Mouse (Mus musculus): Measurements from ENCODE around the gene Ppara. TPM values are rescaled to one million over a fixed set of nuclear protein-coding genes. Genes with fewer than 3 reads are reported as not detected.
A peak's percentile ranks its signal among the peaks of the same experiment; 100 is the strongest.

Ppara gene
- total RNA-seq (2021): 1 to 10 TPM; 3.3 to 4.2 TPM

- no peak for DNase-seq (ENCODE audit: low spot score in 2 of 2)
- intact Hi-C loops (cut with DNase I): loop anchor here (5.0 kb wide), 2 partner anchors 63 to 78 kb away; partner anchors contain the start of gene Cdpf1
These were observed at the start of gene Ppara for GRCm38 (mm10) chr15:85734571-85735033. Ppara (plus strand) TSS chr15:85734983.

- intact Hi-C loops (cut with DNase I): loop anchor here (2.0 kb wide), 1 partner anchor 16 kb away; no protein-coding TSS in a partner anchor
These were observed 48.0 kb upstream of the Ppara start for GRCm38 (mm10) chr15:85686641-85687395.

GRCm38 (mm10) chr15:85687630-85688410 is 47.0 kb upstream of the Ppara start:
- DNase-seq (ENCODE audit: low spot score in 2 of 2): peak in 1 of 2 experiments; percentile 33
- intact Hi-C loops (cut with DNase I): loop anchor here (2.0 kb wide), 1 partner anchor 15 kb away; no protein-coding TSS in a partner anchor

More at GRCm38 (mm10) chr15:85686641-85687395, 48.0 kb upstream of the Ppara start:
- DNase-seq (ENCODE audit: low spot score in 2 of 2): peak in 1 of 2 experiments; percentile 78

GRCm38 (mm10) chr15:85688734-85689133 is 46.0 kb upstream of the Ppara start:
- no peak for DNase-seq (ENCODE audit: low spot score in 2 of 2)
- intact Hi-C loops (cut with DNase I): no loop called here

- intact Hi-C loops (cut with DNase I): no loop called here
- no peak for DNase-seq (ENCODE audit: low spot score in 2 of 2)
These were observed 45.3 kb upstream of the Ppara start for GRCm38 (mm10) chr15:85689523-85689922.

- intact Hi-C loops (cut with DNase I): no loop called here
- peak in 1 of 2 experiments; percentile 22 for DNase-seq (ENCODE audit: low spot score in 2 of 2)
These were observed 44.7 kb upstream of the Ppara start for GRCm38 (mm10) chr15:85690058-85690457.

- intact Hi-C loops (cut with DNase I): no loop called here
- no peak for DNase-seq (ENCODE audit: low spot score in 2 of 2)
These were observed 43.9 kb upstream of the Ppara start for GRCm38 (mm10) chr15:85690875-85691274.

GRCm38 (mm10) chr15:85693115-85693514 is 41.7 kb upstream of the Ppara start:
- DNase-seq (ENCODE audit: low spot score in 2 of 2): no peak
- intact Hi-C loops (cut with DNase I): no loop called here

- intact Hi-C loops (cut with DNase I): no loop called here
These were observed 41.0 kb upstream of the Ppara start for GRCm38 (mm10) chr15:85693819-85694218.

GRCm38 (mm10) chr15:85694379-85694778 is 40.4 kb upstream of the Ppara start:
- intact Hi-C loops (cut with DNase I): no loop called here
- no peak for DNase-seq (ENCODE audit: low spot score in 2 of 2)

More at GRCm38 (mm10) chr15:85693819-85694218, 41.0 kb upstream of the Ppara start:
- no peak for DNase-seq (ENCODE audit: low spot score in 2 of 2)

GRCm38 (mm10) chr15:85695304-85695703 is 39.5 kb upstream of the Ppara start:
- DNase-seq (ENCODE audit: low spot score in 2 of 2): no peak
- intact Hi-C loops (cut with DNase I): no loop called here

GRCm38 (mm10) chr15:85698345-85699034 is 36.3 kb upstream of the Ppara start:
- no peak for DNase-seq (ENCODE audit: low spot score in 2 of 2)
- intact Hi-C loops (cut with DNase I): no loop called here

- DNase-seq (ENCODE audit: low spot score in 2 of 2): no peak
- intact Hi-C loops (cut with DNase I): no loop called here
These were observed 35.3 kb upstream of the Ppara start for GRCm38 (mm10) chr15:85699452-85699851.

- intact Hi-C loops (cut with DNase I): loop anchor here (10.0 kb wide), 1 partner anchor 435 kb away; no protein-coding TSS in a partner anchor
- DNase-seq (ENCODE audit: low spot score in 2 of 2): no peak
These were observed 34.8 kb upstream of the Ppara start for GRCm38 (mm10) chr15:85699862-85700501.

GRCm38 (mm10) chr15:85700716-85701115 is 34.1 kb upstream of the Ppara start:
- intact Hi-C loops (cut with DNase I): loop anchor here (10.0 kb wide), 1 partner anchor 436 kb away; no protein-coding TSS in a partner anchor
- DNase-seq (ENCODE audit: low spot score in 2 of 2): no peak

GRCm38 (mm10) chr15:85701128-85701930 is 33.5 kb upstream of the Ppara start:
- intact Hi-C loops (cut with DNase I): loop anchor here (10.0 kb wide), 1 partner anchor 437 kb away; no protein-coding TSS in a partner anchor
- DNase-seq (ENCODE audit: low spot score in 2 of 2): no peak

GRCm38 (mm10) chr15:85702411-85702951 is 32.3 kb upstream of the Ppara start:
- DNase-seq (ENCODE audit: low spot score in 2 of 2): peak in 1 of 2 experiments; percentile 80
- intact Hi-C loops (cut with DNase I): loop anchor here (2.0 to 10.0 kb wide), 2 partner anchors 16 to 438 kb away; no protein-coding TSS in a partner anchor

GRCm38 (mm10) chr15:85703194-85703641 is 31.6 kb upstream of the Ppara start:
- DNase-seq (ENCODE audit: low spot score in 2 of 2): peak in 1 of 2 experiments; percentile 57
- intact Hi-C loops (cut with DNase I): loop anchor here (2.0 to 10.0 kb wide), 2 partner anchors 16 to 438 kb away; no protein-coding TSS in a partner anchor

All from left cerebral cortex, postnatal 25 days (tissue).